Mouse (Mus musculus) intestine, embryonic 16.5 days (tissue): ENCODE measurements around the gene Cacna1e. TPM values are rescaled to one million over a fixed set of nuclear protein-coding genes. Genes with fewer than 3 reads are reported as not detected.

Experiments used
- ATAC-seq: fragments of 200-750 bp; cut with Nextera tagmentation; 2 replicates; pipeline ENCODE4 v1.8.0; 2017; ENCODE audit warnings: moderate TSS enrichment, moderate library complexity
- H3K27ac ChIP-seq: fragments of 300-500 bp; sonication (generic); 2 replicates; pipeline ENCODE4 v1.5.1; 2014; ENCODE audit warnings: mild to moderate bottlenecking, low read length
- H3K27me3 ChIP-seq: fragments of 300-500 bp; sonication (generic); replicated peaks from 2 replicates; pipeline ENCODE4 v1.6.1; 2014; ENCODE audit warnings: low read length, control low read depth, mixed read lengths; ENCODE audit not compliant: control insufficient read depth, insufficient read depth
- H3K36me3 ChIP-seq: fragments of 300-500 bp; sonication (generic); 2 replicates; pipeline ENCODE4 v1.6.1; 2014; ENCODE audit warnings: low read length, control low read depth; ENCODE audit not compliant: control insufficient read depth, insufficient read depth
- H3K4me1 ChIP-seq: fragments of 300-500 bp; sonication (generic); 2 replicates; pipeline ENCODE4 v1.6.1; 2014; ENCODE audit warnings: low read length, control low read depth, mixed read lengths; ENCODE audit not compliant: control insufficient read depth, insufficient read depth
- H3K4me2 ChIP-seq: fragments of 300-500 bp; sonication (generic); 2 replicates; pipeline ENCODE4 v1.6.1; 2014; ENCODE audit warnings: low read depth, low read length, control low read depth
- H3K4me3 ChIP-seq: fragments of 300-500 bp; sonication (generic); 2 replicates; pipeline ENCODE4 v1.5.1; 2014; ENCODE audit warnings: mild to moderate bottlenecking, low read length
- H3K9ac ChIP-seq: fragments of 300-500 bp; sonication (generic); 2 replicates; pipeline ENCODE4 v1.6.1; 2014; ENCODE audit warnings: low read depth, low read length
- H3K9me3 ChIP-seq: fragments of 300-500 bp; sonication (generic); 2 replicates; pipeline ENCODE4 v1.6.1; 2016; ENCODE audit warnings: low read length, control low read depth; ENCODE audit not compliant: control insufficient read depth
- WGBS: fragments of 180-500 bp; shearing (Covaris S2); extraction: QIAGEN DNeasy Blood & Tissue Kit; methylation state at CpG from one replicate; pipeline ENCODE4 v1.1.7; 2014; 5-methylcytosine and 5-hydroxymethylcytosine counted together
- polyA plus RNA-seq: library from polyadenylated mRNA; unstranded; fragments of >200 nt; fragmentation: Nextera tagmentation; extraction: Ambion mirVana; gene quantifications from 2 replicates; pipeline ENCODE4 v1.2.1, GENCODE M21; 2015

The Cacna1e gene
- polyA plus RNA-seq, 1 experiment from 2014 or later: 1.3 TPM

GRCm38 (mm10) chr1:154886611-154887010 lies 2.3 kb upstream of the Cacna1e start:
- no peaks in the 10 kb centered on the region for H3K9me3 ChIP-seq
- H3K4me2 ChIP-seq: no peak overlapping the region
- no peaks in the 10 kb centered on the region for H3K36me3 ChIP-seq
- H3K27ac ChIP-seq: no peak overlapping the region
- ATAC-seq: no peak
- H3K27me3 ChIP-seq: peaks cover 10% of the 10 kb centered on the region
- WGBS: 48% methylated on average over 2 of the region's 2 CpGs
- H3K9ac ChIP-seq: no peak overlapping the region
- H3K4me3 ChIP-seq: no peak overlapping the region
- H3K4me1 ChIP-seq: 0 out of 2 replicates have a peak, but pooled peaks cover 6% of the 10 kb centered on the region

DNA sequence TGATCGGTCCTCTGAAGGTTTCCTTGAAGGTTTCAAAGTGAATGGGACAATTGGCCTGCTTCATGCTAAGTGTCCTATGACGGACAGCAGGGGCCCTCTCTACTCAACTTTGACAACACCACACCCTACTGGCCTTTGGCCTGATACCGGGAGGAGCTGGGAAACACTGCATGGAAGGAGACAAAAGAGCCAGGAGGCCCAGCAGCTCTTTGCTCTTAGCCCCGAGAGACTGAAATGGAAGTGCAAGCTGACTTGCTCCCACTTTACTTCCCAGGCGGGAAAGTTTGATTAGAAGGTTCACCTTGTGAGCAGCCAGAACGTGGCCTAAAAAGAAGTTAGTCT lies 877 bp upstream of the Cacna1e start:
- Histone ChIP-seq H3K27ac (no peak overlapping the region), H3K4me3 (no peak overlapping the region), H3K27me3 (peaks cover 10% of the 10 kb centered on the region), H3K9ac (no peak overlapping the region), H3K36me3 (no peaks in the 10 kb centered on the region), H3K9me3 (no peaks in the 10 kb centered on the region), H3K4me1 (0 out of 2 replicates have a peak, but pooled peaks cover 6% of the 10 kb centered on the region), H3K4me2 (no peak overlapping the region)
- peak; percentile 79 for ATAC-seq
- 45% methylated on average over 6 of the region's 6 CpGs for WGBS

DNA sequence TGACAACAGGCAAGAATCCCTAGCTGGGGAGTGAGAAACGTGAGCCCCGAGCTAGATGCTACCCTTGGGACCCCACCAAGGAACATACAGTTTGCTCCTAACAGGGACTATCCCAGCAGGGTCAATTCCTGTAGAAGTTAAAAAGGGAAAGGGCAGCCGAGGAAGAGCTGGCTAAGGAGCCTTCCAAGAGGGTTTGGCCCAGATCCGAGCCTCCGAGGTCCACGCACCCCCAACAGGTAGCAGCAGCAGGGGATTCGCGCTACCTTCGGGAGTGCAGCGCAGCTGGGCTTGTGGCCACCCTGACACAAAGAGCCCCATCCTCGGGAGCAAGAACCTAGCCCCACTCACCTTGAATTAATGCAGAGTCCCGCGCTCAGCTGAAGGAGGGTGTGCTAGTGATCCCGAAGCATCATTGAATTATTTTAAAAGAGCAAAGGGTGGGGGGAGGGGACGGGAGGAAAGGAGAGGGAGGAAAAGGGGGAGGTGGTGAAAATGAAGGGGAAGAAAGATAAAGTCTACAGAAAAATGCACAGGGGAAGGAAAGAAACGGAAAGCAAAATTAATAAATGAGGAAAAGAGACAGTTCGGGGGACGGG lies 607 bp downstream of the Cacna1e start:
- H3K27me3 ChIP-seq: peaks cover 10% of the 10 kb centered on the region
- peak overlapping the region; percentile 82 for H3K4me2 ChIP-seq
- H3K9ac ChIP-seq: peak overlapping the region; percentile 46; the same call in 1 of the 2 replicates
- peak overlapping the region; percentile 48 for H3K4me3 ChIP-seq
- H3K4me1 ChIP-seq: 0 out of 2 replicates have a peak, but pooled peaks cover 6% of the 10 kb centered on the region
- no peak overlapping the region for H3K27ac ChIP-seq
- no peaks in the 10 kb centered on the region for H3K36me3 ChIP-seq
- ATAC-seq: no peak
- whole genome bisulfite sequencing: 3% methylated on average over 18 of the region's 18 CpGs
- no peaks in the 10 kb centered on the region for H3K9me3 ChIP-seq

GRCm38 (mm10) chr1:154865981-154866380 lies 18.3 kb downstream of the Cacna1e start:
- H3K9ac ChIP-seq: no peak overlapping the region
- no peak overlapping the region for H3K4me2 ChIP-seq
- H3K27ac ChIP-seq: no peak overlapping the region
- H3K4me3 ChIP-seq: no peak overlapping the region
- H3K27me3 ChIP-seq: no peaks in the 10 kb centered on the region
- ATAC-seq: no peak
- no peaks in the 10 kb centered on the region for H3K4me1 ChIP-seq
- no peaks in the 10 kb centered on the region for H3K36me3 ChIP-seq
- WGBS: 53% methylated on average over 1 of the region's 1 CpGs
- no peaks in the 10 kb centered on the region for H3K9me3 ChIP-seq

DNA sequence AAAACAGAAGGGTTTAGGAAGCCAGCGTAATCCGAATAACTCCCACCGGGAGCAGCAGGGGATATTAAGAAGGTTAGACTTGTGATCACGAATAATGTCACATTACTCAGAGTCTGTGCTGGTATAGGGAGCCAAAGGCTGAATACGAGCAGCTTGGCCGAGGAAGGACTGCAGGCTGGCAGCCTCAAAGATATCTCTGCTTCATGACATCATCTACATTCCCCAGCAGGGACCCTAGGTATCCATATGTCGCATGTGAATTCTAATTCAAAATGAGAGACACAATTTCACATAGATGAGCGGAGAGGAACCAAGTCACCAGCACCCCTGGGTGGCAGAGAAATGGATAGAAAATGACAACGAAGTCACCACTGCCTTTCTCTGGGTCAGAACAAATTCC lies 22.9 kb downstream of the Cacna1e start:
- H3K9me3 ChIP-seq: no peaks in the 10 kb centered on the region
- no peak overlapping the region for H3K4me2 ChIP-seq
- ATAC-seq: no peak
- no peaks in the 10 kb centered on the region for H3K36me3 ChIP-seq
- H3K4me3 ChIP-seq: no peak overlapping the region
- no peaks in the 10 kb centered on the region for H3K4me1 ChIP-seq
- WGBS: 77% methylated on average over 9 of the region's 9 CpGs
- no peaks in the 10 kb centered on the region for H3K27me3 ChIP-seq
- H3K27ac ChIP-seq: no peak overlapping the region
- no peak overlapping the region for H3K9ac ChIP-seq

- 79% methylated on average over 3 of the region's 3 CpGs for WGBS
- H3K9ac ChIP-seq: no peak overlapping the region
- H3K27me3 ChIP-seq: no peaks in the 10 kb centered on the region
- no peak for ATAC-seq
- no peak overlapping the region for H3K4me2 ChIP-seq
- no peak overlapping the region for H3K4me3 ChIP-seq
- no peaks in the 10 kb centered on the region for H3K9me3 ChIP-seq
- no peaks in the 10 kb centered on the region for H3K4me1 ChIP-seq
- no peaks in the 10 kb centered on the region for H3K36me3 ChIP-seq
- no peak overlapping the region for H3K27ac ChIP-seq
These were observed 29.7 kb downstream of the Cacna1e start for GRCm38 (mm10) chr1:154854564-154854963.

- Histone ChIP-seq H3K4me3 (no peak overlapping the region), H3K27ac (no peak overlapping the region), H3K4me1 (no peaks in the 10 kb centered on the region), H3K9ac (no peak overlapping the region), H3K4me2 (no peak overlapping the region), H3K27me3 (no peaks in the 10 kb centered on the region), H3K36me3 (no peaks in the 10 kb centered on the region), H3K9me3 (no peaks in the 10 kb centered on the region)
- 73% methylated on average over 6 of the region's 6 CpGs for WGBS
- ATAC-seq: no peak
These were observed 33.6 kb downstream of the Cacna1e start for GRCm38 (mm10) chr1:154850515-154851287.

DNA sequence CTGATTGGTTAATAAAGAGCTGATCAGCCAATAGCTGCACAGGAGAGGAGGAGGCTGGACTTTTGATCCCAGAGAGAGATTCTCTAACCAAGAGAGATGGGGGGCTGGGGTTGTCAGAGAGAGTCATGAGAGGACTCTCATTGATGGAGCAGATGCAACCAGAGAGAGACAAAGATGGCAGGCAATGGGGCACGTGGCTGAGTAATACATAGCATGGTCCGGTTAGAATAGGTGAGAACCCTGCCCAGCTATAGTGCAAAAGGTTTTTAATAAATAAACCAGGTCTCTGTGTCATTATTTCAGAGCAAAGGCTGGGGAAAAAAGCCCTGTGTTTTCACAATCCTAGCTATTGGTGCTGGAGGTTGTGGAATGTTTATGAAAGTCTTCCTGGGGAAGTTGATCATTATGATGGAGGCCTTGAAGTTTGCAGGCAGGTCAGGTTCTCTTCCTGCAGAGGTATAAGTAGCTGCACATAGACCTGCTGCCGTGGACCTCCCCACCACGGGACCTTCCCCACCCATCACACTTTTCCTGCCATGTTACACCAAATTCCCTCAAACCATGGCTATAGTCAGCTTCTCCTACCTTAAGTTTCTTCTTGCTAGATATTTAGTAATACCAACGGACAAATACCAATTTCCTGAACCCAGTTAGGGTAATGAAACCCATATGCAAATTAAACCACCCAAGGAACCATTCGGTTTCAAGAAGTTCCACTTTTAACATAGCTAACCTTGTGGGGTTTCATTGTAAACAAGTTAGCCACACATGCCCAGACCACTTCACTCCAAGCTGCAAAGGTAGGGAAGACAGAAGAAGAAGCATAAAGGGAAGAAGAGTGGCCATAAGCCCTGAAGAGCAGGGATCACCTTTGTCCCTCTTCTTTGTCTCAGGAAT lies 35.4 kb downstream of the Cacna1e start:
- WGBS: 63% methylated on average over 6 of the region's 6 CpGs
- H3K9ac ChIP-seq: no peak overlapping the region
- no peaks in the 10 kb centered on the region for H3K4me1 ChIP-seq
- ATAC-seq: no peak
- H3K4me3 ChIP-seq: no peak overlapping the region
- H3K27ac ChIP-seq: no peak overlapping the region
- H3K4me2 ChIP-seq: no peak overlapping the region
- no peaks in the 10 kb centered on the region for H3K9me3 ChIP-seq
- H3K27me3 ChIP-seq: no peaks in the 10 kb centered on the region
- H3K36me3 ChIP-seq: no peaks in the 10 kb centered on the region

DNA sequence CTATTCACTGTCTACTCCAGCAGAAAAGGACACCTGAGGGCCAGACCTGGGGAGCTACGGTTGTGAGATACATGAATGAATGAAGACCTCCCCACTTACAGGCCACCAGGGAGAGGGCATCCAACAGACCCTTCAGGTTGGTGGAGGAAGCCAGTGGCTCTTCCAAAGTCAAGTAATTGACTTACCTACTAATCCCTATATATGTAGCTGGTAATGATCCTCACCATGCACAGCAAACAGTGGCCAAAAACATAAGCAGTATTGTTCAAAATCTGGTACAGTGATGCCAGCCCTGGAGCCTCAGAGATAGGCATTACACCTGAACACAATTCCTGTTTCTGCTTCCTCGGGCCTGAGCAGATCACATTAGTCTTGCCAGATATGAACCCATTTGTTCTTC lies 37.4 kb downstream of the Cacna1e start:
- no peaks in the 10 kb centered on the region for H3K27me3 ChIP-seq
- no peaks in the 10 kb centered on the region for H3K36me3 ChIP-seq
- ATAC-seq: no peak
- no peak overlapping the region for H3K27ac ChIP-seq
- 88% methylated on average over 2 of the region's 2 CpGs for WGBS
- H3K9ac ChIP-seq: no peak overlapping the region
- H3K4me1 ChIP-seq: no peaks in the 10 kb centered on the region
- H3K9me3 ChIP-seq: no peaks in the 10 kb centered on the region
- H3K4me3 ChIP-seq: no peak overlapping the region
- H3K4me2 ChIP-seq: no peak overlapping the region
